Mouse (Mus musculus) ES-E14 (cell line): ENCODE results near the gene Ppp2r2c. TPM values are rescaled to one million over a fixed set of nuclear protein-coding genes. Genes with fewer than 3 reads are reported as not detected.

Experiments used
- DNase-seq: peaks from one replicate; pipeline ENCODE4 v3.0.0-alpha.2; 2013; ENCODE audit warnings: low read depth, low spot score
- H3K27ac ChIP-seq: 2 replicates; pipeline ENCODE4 v1.5.1; 2012; ENCODE audit warnings: low read depth, mild to moderate bottlenecking, low read length, moderate library complexity, mixed read lengths; ENCODE audit not compliant: poor library complexity, insufficient read depth, severe bottlenecking
- H3K36me3 ChIP-seq: 2 replicates; pipeline ENCODE4 v1.6.1; 2012; ENCODE audit warnings: mild to moderate bottlenecking, low read length, moderate library complexity, mixed read lengths; ENCODE audit not compliant: control insufficient read depth, poor library complexity, insufficient read depth, severe bottlenecking
- H3K4me1 ChIP-seq, 2 experiments: fragments of 150-350 bp in 1 of 2; sonication (generic) in 1 of 2; 2 replicates each; pipeline ENCODE4 v1.6.1; 2012; ENCODE audit warnings: low read length in 2 of 2, mild to moderate bottlenecking in 1 of 2, mixed read lengths in 1 of 2; ENCODE audit not compliant: control insufficient read depth in 2 of 2, insufficient read depth in 2 of 2, poor library complexity in 1 of 2
- H3K4me3 ChIP-seq, 2 experiments: fragments of 150-350 bp in 1 of 2; sonication (generic) in 1 of 2; 2 replicates each; pipeline ENCODE4 v1.5.1; 2012; ENCODE audit warnings: low read length in 2 of 2, low read depth in 1 of 2, mild to moderate bottlenecking in 1 of 2, mixed read lengths in 1 of 2; ENCODE audit not compliant: insufficient read depth in 1 of 2, poor library complexity in 1 of 2, severe bottlenecking in 1 of 2
- H3K9ac ChIP-seq: 2 replicates; pipeline ENCODE4 v1.6.1; 2012; ENCODE audit warnings: low read depth, mild to moderate bottlenecking, low read length, mixed read lengths; ENCODE audit not compliant: poor library complexity, insufficient read depth, severe bottlenecking
- H3K9me3 ChIP-seq: fragments of 150-350 bp; sonication (generic); 2 replicates; pipeline ENCODE4 v1.6.1; 2012; ENCODE audit warnings: low read depth, mild to moderate bottlenecking, low read length; ENCODE audit not compliant: control insufficient read depth, insufficient read depth
- CHD2 ChIP-seq: IDR thresholded peaks from 2 replicates; pipeline ENCODE4 v1.6.1; 2014; ENCODE audit warnings: mild to moderate bottlenecking, low read depth, low read length, inconsistent platforms
- HCFC1 ChIP-seq: IDR thresholded peaks from 2 replicates; pipeline ENCODE4 v1.6.1; 2012; ENCODE audit warnings: low read length, inconsistent platforms, borderline replicate concordance; ENCODE audit not compliant: insufficient read depth
- MAFK ChIP-seq: IDR thresholded peaks from 2 replicates; pipeline ENCODE4 v1.6.1; 2014; ENCODE audit warnings: mild to moderate bottlenecking, low read depth, low read length, inconsistent platforms; ENCODE audit not compliant: insufficient read depth
- ZC3H11A ChIP-seq: IDR thresholded peaks from 2 replicates; pipeline ENCODE4 v1.6.1; 2012; ENCODE audit warnings: low read depth, mild to moderate bottlenecking, inconsistent platforms, low read length, borderline replicate concordance
- ZNF384 ChIP-seq: IDR thresholded peaks from 2 replicates; pipeline ENCODE4 v1.6.1; 2012; ENCODE audit warnings: low read depth, low read length, inconsistent platforms
- in situ Hi-C, 2 experiments: fragments of 600-800 bp; cut with MboI; formaldehyde crosslinking; loops; one replicate each; pipeline ENCODE4 v1.15.1; 2025; ENCODE audit warnings: low sequenced_read_pairs in 2 of 2, inconsistent platforms in 1 of 2; ENCODE audit not compliant: unreplicated experiment in 2 of 2
- total RNA-seq: library from RNA; depleted of rRNA; stranded (reverse); fragments of 300-350 nt; gene quantifications from 2 replicates; pipeline ENCODE4 v1.2.3, GENCODE M21; 2012

Gene Ppp2r2c
- total RNA-seq, 1 experiment, result 7.3 TPM

DNA sequence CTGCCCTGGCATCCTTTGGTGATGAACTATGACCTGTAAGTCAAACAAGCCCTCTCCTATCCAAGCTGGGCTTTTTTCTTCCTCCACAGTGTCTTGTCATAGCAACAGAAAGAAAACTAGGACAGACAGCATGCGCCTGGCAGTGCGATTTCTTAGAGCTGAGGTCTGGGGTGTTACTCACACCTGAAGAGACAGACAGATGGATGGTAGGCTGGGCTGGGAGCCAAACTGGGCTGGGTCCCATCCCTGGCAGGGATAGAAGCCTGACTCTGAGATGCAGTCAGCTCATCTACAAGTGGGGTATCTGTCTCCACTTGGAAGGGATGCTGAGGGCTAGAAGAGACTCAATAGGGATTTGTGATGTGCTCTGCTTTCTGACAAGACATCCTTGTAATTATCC lies 29.3 kb upstream of the Ppp2r2c start:
- TF ChIP-seq ZC3H11A (no peak), MAFK (no peak)
- no peaks in the 10 kb centered on the region for H3K36me3 ChIP-seq
- no peak overlapping the region for H3K4me3 ChIP-seq
- H3K9ac ChIP-seq, result no peak overlapping the region
- no peak for DNase-seq
- H3K4me1 ChIP-seq, result no peaks in the 10 kb centered on the region
- H3K27ac ChIP-seq, result no peak overlapping the region
- H3K9me3 ChIP-seq, result no peaks in the 10 kb centered on the region
- in situ Hi-C loops, result no loop called here

DNA sequence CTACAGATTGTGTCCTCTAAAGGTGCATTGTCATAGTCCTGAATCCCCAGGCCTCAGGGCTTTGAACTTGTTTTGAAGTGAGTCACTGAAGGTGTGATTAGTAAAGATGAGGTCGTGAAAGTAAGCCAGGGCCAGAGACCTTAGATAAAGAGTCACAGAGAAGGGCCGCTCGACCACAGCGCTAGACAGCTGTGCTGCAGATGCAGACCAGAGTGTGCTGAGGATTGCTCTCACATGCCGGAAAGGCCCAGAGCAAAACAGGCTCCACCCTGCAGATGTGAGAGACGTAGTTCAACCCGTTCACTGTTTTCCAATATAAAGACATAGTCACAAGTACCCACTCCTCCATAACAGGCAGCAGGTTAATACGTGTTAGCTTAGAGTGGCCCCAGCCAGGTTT lies 28.7 kb upstream of the Ppp2r2c start:
- Histone ChIP-seq H3K36me3 (no peaks in the 10 kb centered on the region), H3K9me3 (no peaks in the 10 kb centered on the region), H3K4me3 (no peak overlapping the region), H3K27ac (no peak overlapping the region), H3K9ac (no peak overlapping the region), H3K4me1 (no peaks in the 10 kb centered on the region)
- DNase-seq, result no peak
- in situ Hi-C loops, result no loop called here
- no peak for TF ChIP-seq ZC3H11A
- no peak for TF ChIP-seq CHD2
- no peak for TF ChIP-seq HCFC1
- no peak for TF ChIP-seq ZNF384
- no peak for TF ChIP-seq MAFK

GRCm38 (mm10) chr5:36840092-36840491 lies 28.2 kb upstream of the Ppp2r2c start:
- in situ Hi-C loops, result no loop called here
- Histone ChIP-seq H3K9me3 (no peaks in the 10 kb centered on the region), H3K4me3 (no peak overlapping the region), H3K4me1 (no peaks in the 10 kb centered on the region), H3K9ac (no peak overlapping the region), H3K27ac (no peak overlapping the region), H3K36me3 (no peaks in the 10 kb centered on the region)
- TF ChIP-seq ZNF384 (no peak), CHD2 (no peak), MAFK (no peak), ZC3H11A (no peak), HCFC1 (no peak)
- no peak for DNase-seq

- Histone ChIP-seq H3K9me3 (no peaks in the 10 kb centered on the region), H3K4me1 (no peaks in the 10 kb centered on the region), H3K27ac (no peak overlapping the region), H3K9ac (no peak overlapping the region), H3K36me3 (no peaks in the 10 kb centered on the region), H3K4me3 (no peak overlapping the region)
- no peak for DNase-seq
- in situ Hi-C loops, result no loop called here
- TF ChIP-seq ZC3H11A, result no peak
- TF ChIP-seq HCFC1, result no peak
- no peak for TF ChIP-seq MAFK
- no peak for TF ChIP-seq CHD2
- no peak for TF ChIP-seq ZNF384
Measured at GRCm38 (mm10) chr5:36841701-36842100, 26.6 kb upstream of the Ppp2r2c start.

- DNase-seq, result no peak
- no peak overlapping the region for H3K27ac ChIP-seq
- H3K36me3 ChIP-seq, result no peaks in the 10 kb centered on the region
- H3K9ac ChIP-seq, result no peak overlapping the region
- TF ChIP-seq MAFK (no peak), ZNF384 (no peak), HCFC1 (no peak), ZC3H11A (no peak)
- H3K4me1 ChIP-seq, result no peaks in the 10 kb centered on the region
- in situ Hi-C loops, result no loop called here
- peak overlapping the region in 1 of 2 experiments; percentile 10; a peak in 1 of 4 replicates for H3K4me3 ChIP-seq
- H3K9me3 ChIP-seq, result no peaks in the 10 kb centered on the region
Measured at GRCm38 (mm10) chr5:36844490-36844889, 23.8 kb upstream of the Ppp2r2c start.
